ENCODE assay signal across 34 mouse cellular contexts in genomic region chr15:74294109-74294508, GRCm38 (mm10).
DNase-seq lines count a peak whose midpoint lies in the region; ATAC-seq lines count a peak whose summit lies in the region.
"Had no signal": no experiment of that assay in that cellular context is flagged by ENCODE, and none has a peak within 500 bp of the region (broad histone marks: within the 10 kb centered on the region; RNA-seq: fewer than 3 reads in every experiment).

No protein-coding gene starts in this region.

- no peak overlapping the region for H3K9ac ChIP-seq in hindbrain, embryonic 13.5 days
- H3K9ac ChIP-seq in hindbrain, embryonic 14.5 days: no peak overlapping the region
- H3K9ac ChIP-seq: embryonic facial prominence, embryonic 15.5 days; forebrain, embryonic 12.5 days; forebrain, postnatal 0 days; heart, embryonic 15.5 days; hindbrain, embryonic 12.5 days; liver, embryonic 12.5 days; liver, postnatal 0 days had no signal

- H3K9me3 ChIP-seq in hindbrain, embryonic 13.5 days: no peaks in the 10 kb centered on the region
- no peaks in the 10 kb centered on the region for H3K9me3 ChIP-seq in hindbrain, embryonic 14.5 days (ENCODE audit: control insufficient read depth, low read length)
- H3K9me3 ChIP-seq: embryonic facial prominence, embryonic 15.5 days; forebrain, embryonic 12.5 days; heart, embryonic 10.5 days; heart, embryonic 15.5 days; hindbrain, embryonic 12.5 days; liver, embryonic 12.5 days; midbrain, embryonic 10.5 days had no signal

- DNase-seq in hindbrain, embryonic 14.5 days (ENCODE audit: low spot score): no peak
- DNase-seq in right cerebral cortex, adult 18-20 months: peak; percentile 14
- DNase-seq in right cerebral cortex, postnatal 36 days (ENCODE audit: low spot score in 2 of 2): no peak
- peak; percentile 13 for DNase-seq in NIH3T3 (ENCODE audit: low read depth)
- DNase-seq in retina, postnatal 1 day: peak; percentile 68
- no peak for DNase-seq in lung, postnatal 25 days (ENCODE audit: low spot score)
- DNase-seq in urinary bladder, adult 18-20 months (ENCODE audit: low spot score in 2 of 2): no peak
- DNase-seq: adrenal gland, postnatal 14 days; B cell, adult 2 months; cerebellum, adult 11-12 months; cerebellum, postnatal 14 days; forebrain, postnatal 0 days; gastrocnemius, postnatal 25 days; heart, adult 11 months; kidney, adult 11 months; kidney, postnatal 25 days; left cerebral cortex, postnatal 4 days; liver, postnatal 0 days; right cerebral cortex, postnatal 4 days; thymus, adult 2 months; thymus, postnatal 36 days had no signal

- no peaks in the 10 kb centered on the region for H3K36me3 ChIP-seq in hindbrain, embryonic 13.5 days
- H3K36me3 ChIP-seq in hindbrain, embryonic 14.5 days (replicated peaks; ENCODE audit: control insufficient read depth, insufficient read depth): no peaks in the 10 kb centered on the region
- H3K36me3 ChIP-seq: embryonic facial prominence, embryonic 15.5 days; forebrain, embryonic 12.5 days; heart, embryonic 10.5 days; heart, embryonic 15.5 days; hindbrain, embryonic 12.5 days; liver, embryonic 12.5 days; midbrain, embryonic 10.5 days had no signal

- no peak overlapping the region for H3K4me2 ChIP-seq in hindbrain, embryonic 13.5 days
- H3K4me2 ChIP-seq in hindbrain, embryonic 14.5 days (replicated peaks): no peak overlapping the region
- H3K4me2 ChIP-seq: embryonic facial prominence, embryonic 15.5 days; forebrain, embryonic 12.5 days; heart, embryonic 15.5 days; hindbrain, embryonic 12.5 days; liver, embryonic 12.5 days had no signal

- H3K4me3 ChIP-seq in hindbrain, embryonic 13.5 days: no peak overlapping the region
- no peak overlapping the region for H3K4me3 ChIP-seq in hindbrain, embryonic 14.5 days (replicated peaks; ENCODE audit: low read length)
- H3K4me3 ChIP-seq: embryonic facial prominence, embryonic 15.5 days; forebrain, embryonic 12.5 days; heart, embryonic 10.5 days; heart, embryonic 15.5 days; hindbrain, embryonic 12.5 days; liver, embryonic 12.5 days; midbrain, embryonic 10.5 days had no signal

- ATAC-seq in hindbrain, embryonic 13.5 days (ENCODE audit: low FRiP score): no peak; the same call in 1 of the 2 replicates
- ATAC-seq in hindbrain, embryonic 14.5 days (ENCODE audit: low FRiP score): no peak
- ATAC-seq: forebrain, postnatal 0 days; inflammation-experienced regulatory T-cells, adult 6 months; liver, embryonic 12.5 days; liver, postnatal 0 days; Patski had no signal

- 68% methylated on average over 10 of the region's 10 CpGs for WGBS in hindbrain, embryonic 13.5 days
- 60% methylated on average over 10 of the region's 10 CpGs for WGBS in hindbrain, embryonic 14.5 days

- H3K27ac ChIP-seq in hindbrain, embryonic 13.5 days: peak overlapping the region; percentile 64
- H3K27ac ChIP-seq in hindbrain, embryonic 14.5 days: no peak overlapping the region
- H3K27ac ChIP-seq: embryonic facial prominence, embryonic 15.5 days; forebrain, embryonic 12.5 days; heart, embryonic 10.5 days; heart, embryonic 15.5 days; hindbrain, embryonic 12.5 days; liver, embryonic 12.5 days; macrophage; midbrain, embryonic 10.5 days; stomach, postnatal 0 days had no signal

- H3K4me1 ChIP-seq in hindbrain, embryonic 13.5 days (replicated peaks): peaks cover 43% of the 10 kb centered on the region
- peaks cover 9% of the 10 kb centered on the region; the same call in 1 of the 2 replicates for H3K4me1 ChIP-seq in hindbrain, embryonic 14.5 days (replicated peaks; ENCODE audit: control insufficient read depth, insufficient read depth, low read length)
- H3K4me1 ChIP-seq: liver, embryonic 12.5 days had no signal

- H3K27me3 ChIP-seq in hindbrain, embryonic 13.5 days: 0 out of 2 replicates have a peak, but pooled peaks cover 3% of the 10 kb centered on the region
- H3K27me3 ChIP-seq in hindbrain, embryonic 14.5 days (ENCODE audit: control insufficient read depth, insufficient read depth, low read length): no peaks in the 10 kb centered on the region
- H3K27me3 ChIP-seq: CH12.LX; embryonic facial prominence, embryonic 15.5 days; forebrain, embryonic 12.5 days; hindbrain, embryonic 12.5 days; liver, embryonic 12.5 days; Patski had no signal

Comparison
In these comparisons a context has a peak if more than half of its experiments do, and no peak if none do; other contexts are left out.
1. DNase-seq: peak in right cerebral cortex, adult 18-20 months (single experiment), NIH3T3 (single experiment) and retina, postnatal 1 day (single experiment); none in hindbrain, embryonic 14.5 days (single experiment), right cerebral cortex, postnatal 36 days (0 of 2), lung, postnatal 25 days (single experiment) and urinary bladder, adult 18-20 months (0 of 2).